Mouse (Mus musculus) midbrain, embryonic 13.5 days (tissue): Measurements from ENCODE around the gene Cotl1. TPM values are rescaled to one million over a fixed set of nuclear protein-coding genes. Genes with fewer than 3 reads are reported as not detected.

Source experiments
- ATAC-seq: fragments of 200-750 bp; cut with Nextera tagmentation; 2 replicates; pipeline ENCODE4 v1.8.0; 2017; ENCODE audit warnings: mild to moderate bottlenecking, moderate TSS enrichment, moderate library complexity
- H3K27ac ChIP-seq: fragments of 300-500 bp; sonication (generic); 2 replicates; pipeline ENCODE4 v1.5.1; 2015; ENCODE audit warnings: inconsistent platforms, mild to moderate bottlenecking, moderate library complexity
- H3K27me3 ChIP-seq: fragments of 300-500 bp; sonication (generic); 2 replicates; pipeline ENCODE4 v1.6.1; 2015; ENCODE audit warnings: mild to moderate bottlenecking, inconsistent platforms
- H3K36me3 ChIP-seq: fragments of 300-500 bp; sonication (generic); 2 replicates; pipeline ENCODE4 v1.6.1; 2015; ENCODE audit warnings: mild to moderate bottlenecking, inconsistent platforms
- H3K4me1 ChIP-seq: fragments of 300-500 bp; sonication (generic); replicated peaks from 2 replicates; pipeline ENCODE4 v1.6.1; 2015; ENCODE audit warnings: inconsistent platforms
- H3K4me2 ChIP-seq: fragments of 300-500 bp; sonication (generic); replicated peaks from 2 replicates; pipeline ENCODE4 v1.6.1; 2015; ENCODE audit warnings: moderate library complexity, mild to moderate bottlenecking, inconsistent platforms
- H3K4me3 ChIP-seq: fragments of 300-500 bp; sonication (generic); replicated peaks from 2 replicates; pipeline ENCODE4 v1.5.1; 2015; ENCODE audit warnings: mild to moderate bottlenecking, inconsistent platforms
- H3K9ac ChIP-seq: fragments of 300-500 bp; sonication (generic); replicated peaks from 2 replicates; pipeline ENCODE4 v1.6.1; 2015; ENCODE audit warnings: mild to moderate bottlenecking, inconsistent platforms
- H3K9me3 ChIP-seq: fragments of 300-500 bp; sonication (generic); 2 replicates; pipeline ENCODE4 v1.6.1; 2016; ENCODE audit warnings: mild to moderate bottlenecking, inconsistent platforms
- WGBS: fragments of 180-500 bp; shearing (Covaris S2); methylation state at CpG from one replicate; pipeline ENCODE4 v1.1.7; 2015; 5-methylcytosine and 5-hydroxymethylcytosine counted together
- polyA plus RNA-seq: library from polyadenylated mRNA; unstranded; fragments of >200 nt; fragmentation: Nextera tagmentation; extraction: Ambion mirVana; gene quantifications from 2 replicates; pipeline ENCODE4 v1.2.1, GENCODE M21; 2015

The Cotl1 gene
- polyA plus RNA-seq, 1 experiment from 2014 or later = 105 TPM

DNA sequence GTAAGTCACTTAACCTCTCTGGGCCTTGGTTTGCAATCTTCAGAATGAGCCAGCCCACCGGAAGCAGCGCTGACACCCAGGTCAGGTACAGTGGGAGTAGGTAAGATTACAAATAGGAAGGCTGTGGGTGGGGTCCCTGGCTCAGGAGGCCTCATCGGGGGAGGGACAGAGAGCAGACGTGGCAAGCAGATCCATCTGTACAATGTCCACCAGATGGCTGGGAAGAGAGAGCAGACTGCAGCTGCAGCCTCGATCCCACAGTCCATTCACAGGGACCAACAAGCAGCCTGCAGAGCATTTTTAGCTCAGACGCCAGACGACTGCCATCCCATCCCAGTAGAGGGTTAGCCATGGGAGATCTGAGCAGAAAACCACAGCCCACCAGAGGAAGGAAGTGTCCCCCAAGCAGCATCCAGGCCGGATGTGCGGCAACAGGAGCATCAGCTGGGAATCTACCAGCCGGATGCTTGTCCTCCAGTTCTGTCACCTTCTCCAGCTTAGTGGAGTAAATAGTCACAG, 2.7 kb downstream of the Cotl1 start:
- H3K4me1 ChIP-seq = peaks cover 69% of the 10 kb centered on the region

GRCm38 (mm10) chr8:119836831-119837230, 3.5 kb downstream of the Cotl1 start:
- Histone ChIP-seq H3K4me3 (no peak overlapping the region), H3K27me3 (no peaks in the 10 kb centered on the region), H3K4me1 (peaks cover 77% of the 10 kb centered on the region), H3K9ac (0 out of 2 replicates have a peak overlapping the region, but pooled peaks have one; percentile 87), H3K27ac (no peak overlapping the region), H3K36me3 (peaks cover 12% of the 10 kb centered on the region), H3K9me3 (no peaks in the 10 kb centered on the region), H3K4me2 (peak overlapping the region; percentile 82)
- 85% methylated on average over 4 of the region's 4 CpGs for WGBS
- ATAC-seq = no peak

More for the DNA sequence above, 2.7 kb downstream of the Cotl1 start:
- Histone ChIP-seq H3K27me3 (no peaks in the 10 kb centered on the region), H3K4me2 (peak overlapping the region; percentile 82), H3K36me3 (peaks cover 12% of the 10 kb centered on the region), H3K9me3 (no peaks in the 10 kb centered on the region), H3K9ac (peak overlapping the region; percentile 87), H3K4me3 (peak overlapping the region; percentile 73), H3K27ac (peak overlapping the region; percentile 22)
- ATAC-seq = no peak
- 46% methylated on average over 10 of the region's 10 CpGs for WGBS

- peaks cover 82% of the 10 kb centered on the region for H3K4me1 ChIP-seq
- ATAC-seq = no peak
- no peak overlapping the region for H3K4me3 ChIP-seq
- no peaks in the 10 kb centered on the region for H3K27me3 ChIP-seq
- no peak overlapping the region for H3K27ac ChIP-seq
- H3K4me2 ChIP-seq = no peak overlapping the region
- H3K9ac ChIP-seq = no peak overlapping the region
- H3K36me3 ChIP-seq = peaks cover 12% of the 10 kb centered on the region
- WGBS = 93% methylated on average over 5 of the region's 5 CpGs
- H3K9me3 ChIP-seq = no peaks in the 10 kb centered on the region
These were observed 5.1 kb downstream of the Cotl1 start for GRCm38 (mm10) chr8:119835270-119835669.

GRCm38 (mm10) chr8:119834676-119835075, 5.7 kb downstream of the Cotl1 start:
- no peaks in the 10 kb centered on the region for H3K9me3 ChIP-seq
- no peak overlapping the region for H3K4me2 ChIP-seq
- peaks cover 12% of the 10 kb centered on the region for H3K36me3 ChIP-seq
- H3K4me1 ChIP-seq = peaks cover 85% of the 10 kb centered on the region
- no peak for ATAC-seq
- H3K9ac ChIP-seq = no peak overlapping the region
- 90% methylated on average over 6 of the region's 6 CpGs for WGBS
- no peaks in the 10 kb centered on the region for H3K27me3 ChIP-seq
- H3K4me3 ChIP-seq = no peak overlapping the region
- no peak overlapping the region for H3K27ac ChIP-seq

DNA sequence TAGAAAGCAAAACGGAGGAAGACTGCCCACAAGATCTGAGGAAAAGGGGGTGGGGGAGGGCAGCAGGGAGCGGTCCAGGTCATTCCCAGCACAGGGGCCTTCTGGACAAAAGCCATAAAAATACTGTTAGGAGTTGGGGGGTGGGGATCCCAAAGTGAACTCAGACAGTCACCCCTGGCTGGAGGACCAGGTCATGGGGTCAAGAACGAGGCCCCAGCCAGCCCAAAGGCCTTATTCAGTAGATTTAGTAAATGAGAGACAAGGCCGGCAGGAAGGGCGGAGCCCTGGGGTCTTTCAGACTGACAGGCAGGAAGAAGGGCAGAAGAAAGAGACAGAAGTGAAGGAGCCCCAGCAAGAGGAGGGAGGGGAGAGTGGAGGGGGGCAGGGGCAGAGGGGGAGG, 7.4 kb downstream of the Cotl1 start:
- Histone ChIP-seq H3K27me3 (no peaks in the 10 kb centered on the region), H3K9me3 (no peaks in the 10 kb centered on the region), H3K9ac (peak overlapping the region; percentile 51), H3K4me1 (peaks cover 85% of the 10 kb centered on the region), H3K4me2 (peak overlapping the region; percentile 23), H3K4me3 (no peak overlapping the region), H3K36me3 (peaks cover 12% of the 10 kb centered on the region), H3K27ac (peak overlapping the region; percentile 66)
- WGBS = 12% methylated on average over 5 of the region's 5 CpGs
- ATAC-seq = no peak

DNA sequence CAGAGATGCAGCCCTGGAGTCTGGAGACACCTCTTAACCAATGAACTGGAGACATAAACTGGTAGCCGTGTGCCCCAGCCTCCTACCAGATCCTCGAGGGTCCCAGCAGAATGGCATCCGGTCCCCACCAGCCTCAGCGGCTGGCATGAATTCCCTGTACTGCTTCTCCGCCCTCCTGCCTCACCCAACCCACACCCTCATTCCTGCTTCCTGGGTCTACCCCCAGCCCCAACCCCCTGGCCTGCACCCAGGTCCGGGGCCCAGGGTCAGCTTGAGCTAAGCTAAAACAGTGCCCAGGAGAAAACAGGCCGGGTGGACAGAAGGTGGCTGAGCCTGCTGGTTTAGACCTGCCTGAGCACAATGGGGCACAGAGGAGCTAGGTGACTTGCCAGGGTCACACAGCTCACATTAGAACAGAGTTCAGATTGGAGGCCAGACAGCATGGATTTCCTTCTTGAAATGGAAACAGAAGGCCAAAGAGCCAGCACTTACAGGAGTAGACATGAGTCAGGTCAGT, 8.2 kb downstream of the Cotl1 start:
- Histone ChIP-seq H3K4me2 (peak overlapping the region; percentile 30), H3K4me1 (peaks cover 85% of the 10 kb centered on the region), H3K27me3 (no peaks in the 10 kb centered on the region), H3K9ac (peak overlapping the region; percentile 37), H3K4me3 (no peak overlapping the region), H3K27ac (peak overlapping the region; percentile 66), H3K9me3 (no peaks in the 10 kb centered on the region), H3K36me3 (peaks cover 12% of the 10 kb centered on the region)
- peak; percentile 19; the same call in 1 of the 2 replicates for ATAC-seq
- 66% methylated on average over 7 of the region's 7 CpGs for WGBS

DNA sequence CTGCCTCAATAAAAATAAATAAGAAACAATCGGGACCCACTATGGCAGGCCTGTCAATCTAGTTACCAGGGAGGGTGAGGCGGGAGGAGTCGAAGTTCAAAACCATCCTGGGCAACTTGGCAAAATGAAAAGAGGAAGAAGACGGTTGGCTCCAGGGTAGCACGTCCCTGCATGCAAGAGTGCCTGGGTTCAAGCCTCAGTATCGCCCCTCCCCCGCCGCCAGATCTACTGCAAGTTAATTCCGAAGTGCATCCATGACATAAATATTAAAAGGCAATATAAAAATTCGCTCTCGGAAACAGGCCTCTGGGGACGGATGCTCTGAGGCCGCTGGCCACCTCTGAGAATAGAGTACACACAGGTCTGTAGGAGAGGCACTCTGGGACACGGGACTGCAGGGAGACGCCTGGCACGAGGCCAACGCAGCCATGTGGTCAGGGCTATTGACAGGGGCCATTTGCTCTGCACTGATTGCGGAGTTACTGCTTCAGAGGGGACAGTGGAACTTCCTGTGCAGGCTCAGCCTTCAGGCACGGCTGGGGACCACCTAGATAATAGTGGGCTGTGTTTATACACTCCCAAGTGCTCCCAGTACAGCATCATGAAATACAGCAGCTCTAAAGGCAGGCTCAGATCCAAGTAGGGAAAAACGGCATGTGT, 8.9 kb downstream of the Cotl1 start:
- peak overlapping the region; percentile 37 for H3K9ac ChIP-seq
- 28% methylated on average over 20 of the region's 20 CpGs for WGBS
- no peaks in the 10 kb centered on the region for H3K9me3 ChIP-seq
- 0 out of 2 replicates have a peak overlapping the region, but pooled peaks have one; percentile 8 for H3K4me3 ChIP-seq
- peaks cover 85% of the 10 kb centered on the region for H3K4me1 ChIP-seq
- peak overlapping the region; percentile 66 for H3K27ac ChIP-seq
- ATAC-seq = peak; percentile 67
- no peaks in the 10 kb centered on the region for H3K27me3 ChIP-seq
- peaks cover 7% of the 10 kb centered on the region; the same call in 1 of the 2 replicates for H3K36me3 ChIP-seq
- H3K4me2 ChIP-seq = peak overlapping the region; percentile 30

DNA sequence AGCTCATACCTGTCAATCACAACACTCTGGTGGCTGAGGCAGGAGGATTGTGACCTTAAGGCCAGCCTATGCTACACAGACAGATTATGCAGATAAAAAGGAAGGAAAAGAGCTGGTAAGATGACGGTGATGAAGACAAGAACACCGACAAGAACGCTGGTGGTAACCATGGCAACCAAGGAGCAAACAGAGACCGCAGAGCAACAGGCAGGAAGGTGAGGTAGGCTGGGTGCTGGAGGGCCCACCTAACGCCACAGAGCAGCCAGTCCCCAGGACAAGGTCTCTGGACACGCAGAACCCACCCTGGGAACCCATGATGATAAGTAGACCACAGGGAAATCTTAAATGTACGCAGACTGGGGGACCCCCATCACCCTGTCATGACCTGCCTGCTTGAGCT, 9.8 kb downstream of the Cotl1 start:
- WGBS = 52% methylated on average over 7 of the region's 7 CpGs
- H3K36me3 ChIP-seq = peaks cover 7% of the 10 kb centered on the region; the same call in 1 of the 2 replicates
- H3K27me3 ChIP-seq = no peaks in the 10 kb centered on the region
- H3K4me3 ChIP-seq = no peak overlapping the region
- H3K4me2 ChIP-seq = 0 out of 2 replicates have a peak overlapping the region, but pooled peaks have one; percentile 15
- no peaks in the 10 kb centered on the region for H3K9me3 ChIP-seq
- H3K27ac ChIP-seq = no peak overlapping the region
- ATAC-seq = no peak; the same call in 1 of the 2 replicates
- H3K9ac ChIP-seq = 0 out of 2 replicates have a peak overlapping the region, but pooled peaks have one; percentile 32
- peaks cover 78% of the 10 kb centered on the region for H3K4me1 ChIP-seq

- no peak overlapping the region for H3K27ac ChIP-seq
- H3K9me3 ChIP-seq = no peaks in the 10 kb centered on the region
- H3K36me3 ChIP-seq = peaks cover 7% of the 10 kb centered on the region; the same call in 1 of the 2 replicates
- 0 out of 2 replicates have a peak overlapping the region, but pooled peaks have one; percentile 15 for H3K4me2 ChIP-seq
- 61% methylated on average over 16 of the region's 16 CpGs for WGBS
- H3K4me3 ChIP-seq = no peak overlapping the region
- peaks cover 78% of the 10 kb centered on the region for H3K4me1 ChIP-seq
- ATAC-seq = no peak
- peak overlapping the region; percentile 32; the same call in 1 of the 2 replicates for H3K9ac ChIP-seq
- H3K27me3 ChIP-seq = no peaks in the 10 kb centered on the region
These were observed 10.3 kb downstream of the Cotl1 start for GRCm38 (mm10) chr8:119829870-119830580.

GRCm38 (mm10) chr8:119829420-119829819, 10.9 kb downstream of the Cotl1 start:
- no peaks in the 10 kb centered on the region for H3K9me3 ChIP-seq
- no peak for ATAC-seq
- no peak overlapping the region for H3K4me3 ChIP-seq
- H3K4me2 ChIP-seq = no peak overlapping the region
- H3K4me1 ChIP-seq = peaks cover 78% of the 10 kb centered on the region
- H3K27me3 ChIP-seq = no peaks in the 10 kb centered on the region
- H3K36me3 ChIP-seq = peaks cover 5% of the 10 kb centered on the region; the same call in 1 of the 2 replicates
- WGBS = 83% methylated on average over 13 of the region's 13 CpGs
- no peak overlapping the region for H3K9ac ChIP-seq
- H3K27ac ChIP-seq = 0 out of 2 replicates have a peak overlapping the region, but pooled peaks have one; percentile 20

- H3K9ac ChIP-seq = 0 out of 2 replicates have a peak overlapping the region, but pooled peaks have one; percentile 4
- ATAC-seq = no peak
- 0 out of 2 replicates have a peak, but pooled peaks cover 3% of the 10 kb centered on the region for H3K36me3 ChIP-seq
- no peak overlapping the region for H3K4me3 ChIP-seq
- WGBS = 64% methylated on average over 10 of the region's 10 CpGs
- H3K9me3 ChIP-seq = no peaks in the 10 kb centered on the region
- H3K27me3 ChIP-seq = no peaks in the 10 kb centered on the region
- no peak overlapping the region for H3K4me2 ChIP-seq
- H3K27ac ChIP-seq = 0 out of 2 replicates have a peak overlapping the region, but pooled peaks have one; percentile 20
- H3K4me1 ChIP-seq = peaks cover 80% of the 10 kb centered on the region
These were observed 11.3 kb downstream of the Cotl1 start for GRCm38 (mm10) chr8:119829015-119829414.
